Mouse (Mus musculus) neural tube, embryonic 10.5 days (tissue): ENCODE data around the gene Nfkbib.
A peak's percentile ranks its signal among the peaks of the same experiment; 100 is the strongest.

ENCODE experiments used
- DNase-seq: peaks from one replicate; pipeline ENCODE4 v3.0.0-alpha.2; 2017; ENCODE audit warnings: low spot score; ENCODE audit errors: extremely low spot score

Gene Nfkbib

DNA sequence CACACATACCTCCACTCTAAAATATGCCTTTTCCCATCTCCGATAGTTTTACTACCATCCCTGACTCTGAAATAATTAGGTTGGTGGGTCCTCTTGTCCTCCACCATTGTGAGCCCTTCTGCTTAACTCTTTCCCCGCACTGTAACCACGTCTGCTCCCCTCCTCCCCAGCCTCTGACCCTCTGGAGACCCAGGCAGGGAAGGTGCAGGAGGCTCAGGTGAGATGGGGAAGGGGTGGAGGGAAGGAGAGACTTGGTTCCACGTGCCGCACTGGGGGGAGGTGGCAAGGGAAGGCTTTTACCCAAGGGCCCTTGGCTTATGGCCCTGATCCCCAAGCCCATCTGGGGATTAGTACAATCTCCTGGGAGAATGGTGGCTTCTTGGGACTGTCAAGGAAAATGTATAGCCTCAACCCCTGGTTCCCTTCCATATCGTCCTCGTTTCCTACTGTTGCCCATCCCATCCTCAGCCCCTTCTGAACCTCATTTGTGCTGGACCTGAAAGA is at the start of gene Nfkbib:
Gene Nfkbib (minus strand): TSS at position 51 of the 504 bp plus-strand sequence.
- no peak for DNase-seq

DNA sequence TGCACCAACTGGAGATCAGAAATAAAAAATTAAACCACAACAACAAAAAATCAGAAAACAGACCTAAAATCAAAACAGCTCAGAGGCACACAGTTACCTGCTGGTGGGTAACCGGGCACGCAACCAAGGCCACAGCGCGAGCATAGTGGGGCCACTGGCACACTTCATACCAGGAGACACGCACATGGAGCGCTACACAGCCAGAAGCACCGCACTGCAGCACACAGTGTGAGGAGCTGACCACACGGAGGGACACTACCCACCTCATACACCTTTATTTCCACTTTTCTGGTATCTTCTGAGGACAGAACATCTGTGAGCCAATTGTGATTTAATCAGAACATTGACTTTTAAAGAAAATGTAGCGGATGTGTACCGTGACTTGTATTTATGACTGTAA is 49.6 kb upstream of the Nfkbib start:
- no peak for DNase-seq

- DNase-seq: no peak
These were observed 48.9 kb upstream of the Nfkbib start for GRCm38 (mm10) chr7:28816201-28816600.

DNA sequence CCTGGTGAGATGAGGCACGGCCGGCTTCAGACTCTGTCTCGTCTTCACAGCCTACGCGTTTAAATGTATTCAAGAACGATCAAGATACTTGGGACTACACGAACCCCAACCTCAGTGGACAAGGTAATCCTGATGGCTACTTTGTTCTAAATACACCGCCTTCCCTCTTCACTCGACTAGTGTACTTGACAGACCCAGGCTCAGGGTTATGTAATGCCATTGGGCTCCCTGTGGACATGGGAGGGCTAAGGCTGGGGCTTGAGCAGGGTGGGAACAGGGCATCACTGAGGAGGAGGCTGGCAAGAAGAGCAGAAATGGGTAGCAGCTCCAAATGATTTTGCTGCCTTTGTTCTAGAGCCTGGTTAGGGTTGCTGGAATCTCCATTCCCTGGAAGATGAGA is 47.9 kb upstream of the Nfkbib start:
- DNase-seq: no peak

DNA sequence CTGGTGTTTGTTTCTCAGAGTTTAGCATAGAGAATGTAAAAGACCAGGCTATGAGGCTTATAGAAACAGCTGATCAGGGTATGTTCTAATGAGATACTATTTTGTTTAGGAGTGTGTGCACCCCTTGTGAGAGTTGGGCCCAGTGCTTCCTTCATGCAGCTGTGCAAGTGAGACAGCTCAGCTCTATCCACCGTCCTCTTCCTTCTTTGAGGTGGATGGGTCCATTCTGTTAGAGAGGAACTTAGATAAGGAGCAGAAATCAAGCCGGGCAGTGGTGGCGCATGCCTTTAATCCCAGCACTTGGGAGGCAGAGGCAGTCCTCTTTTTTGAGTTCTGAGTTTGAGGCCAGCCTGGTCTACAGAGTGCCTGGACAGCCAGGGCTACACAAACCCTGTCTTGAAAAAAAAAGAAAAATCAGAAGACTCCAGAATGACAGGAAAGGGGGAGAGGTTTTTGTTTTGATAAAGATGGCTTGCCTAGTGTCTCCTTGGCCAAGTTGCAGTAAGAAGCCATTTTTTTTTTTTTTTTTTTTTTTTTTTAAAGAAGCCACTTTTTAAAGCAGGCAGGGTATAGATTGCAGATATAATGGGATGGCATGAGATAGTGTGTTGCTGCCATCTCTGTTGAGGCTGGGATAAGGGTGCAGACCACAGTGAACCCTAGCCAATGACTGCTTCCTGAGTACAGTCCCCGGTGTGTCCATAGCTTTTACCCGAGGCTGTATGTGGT is 47.2 kb upstream of the Nfkbib start:
- DNase-seq: no peak

DNA sequence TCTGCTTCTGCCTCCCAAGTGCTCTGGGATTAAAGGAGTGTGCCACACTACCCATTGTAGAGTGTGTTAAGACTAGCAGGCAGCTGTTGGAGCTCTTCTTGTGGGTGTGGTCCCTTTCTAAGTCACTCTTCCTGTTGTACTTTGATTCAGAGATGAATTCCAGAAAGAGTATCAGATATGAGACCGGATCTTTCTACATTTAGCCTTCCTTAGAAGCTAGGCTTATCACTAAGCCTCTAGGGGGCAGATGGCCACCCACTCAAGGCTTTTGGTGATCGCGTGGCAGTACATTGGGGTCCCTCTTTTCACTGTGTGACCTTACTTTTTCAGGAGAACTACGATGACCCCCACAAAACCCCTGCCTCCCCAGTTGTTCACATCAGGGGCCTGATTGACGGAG is 45.6 kb upstream of the Nfkbib start:
- DNase-seq: no peak

DNA sequence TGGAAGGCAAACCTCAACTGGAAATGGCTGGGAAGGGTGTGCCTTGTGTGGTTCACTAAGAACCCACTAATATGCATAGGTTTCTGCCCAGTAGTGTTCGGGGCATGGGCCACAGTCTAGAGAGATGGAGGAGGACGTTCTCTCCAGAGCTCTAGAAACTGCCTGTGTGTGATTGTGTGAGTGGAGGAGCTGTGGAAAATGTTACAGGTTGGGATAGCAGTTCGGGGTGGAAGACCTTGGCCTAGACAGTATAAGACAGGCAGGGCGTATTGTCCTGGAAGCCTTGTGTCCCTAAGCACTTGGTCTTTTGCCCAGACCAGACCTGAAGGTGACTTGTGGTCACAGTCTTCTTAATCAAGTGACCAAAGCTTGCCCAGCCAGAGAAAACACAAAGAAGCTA is 45.1 kb upstream of the Nfkbib start:
- no peak for DNase-seq

- no peak for DNase-seq
These were observed 44.4 kb upstream of the Nfkbib start for GRCm38 (mm10) chr7:28811640-28812275.

- DNase-seq: peak; percentile 93
These were observed 43.9 kb upstream of the Nfkbib start for GRCm38 (mm10) chr7:28811228-28811627.

- DNase-seq: peak; percentile 96
These were observed 43.1 kb upstream of the Nfkbib start for GRCm38 (mm10) chr7:28810107-28811066.

- peak; percentile 82 for DNase-seq
These were observed 42.2 kb upstream of the Nfkbib start for GRCm38 (mm10) chr7:28809401-28810089.

- DNase-seq: peak; percentile 97
These were observed 41.7 kb upstream of the Nfkbib start for GRCm38 (mm10) chr7:28808957-28809393.

- DNase-seq: no peak
These were observed 41.1 kb upstream of the Nfkbib start, which contains the start of gene Hnrnpl for GRCm38 (mm10) chr7:28808221-28808941. Gene Hnrnpl, plus strand, starts transcription at chr7:28808541.

DNA sequence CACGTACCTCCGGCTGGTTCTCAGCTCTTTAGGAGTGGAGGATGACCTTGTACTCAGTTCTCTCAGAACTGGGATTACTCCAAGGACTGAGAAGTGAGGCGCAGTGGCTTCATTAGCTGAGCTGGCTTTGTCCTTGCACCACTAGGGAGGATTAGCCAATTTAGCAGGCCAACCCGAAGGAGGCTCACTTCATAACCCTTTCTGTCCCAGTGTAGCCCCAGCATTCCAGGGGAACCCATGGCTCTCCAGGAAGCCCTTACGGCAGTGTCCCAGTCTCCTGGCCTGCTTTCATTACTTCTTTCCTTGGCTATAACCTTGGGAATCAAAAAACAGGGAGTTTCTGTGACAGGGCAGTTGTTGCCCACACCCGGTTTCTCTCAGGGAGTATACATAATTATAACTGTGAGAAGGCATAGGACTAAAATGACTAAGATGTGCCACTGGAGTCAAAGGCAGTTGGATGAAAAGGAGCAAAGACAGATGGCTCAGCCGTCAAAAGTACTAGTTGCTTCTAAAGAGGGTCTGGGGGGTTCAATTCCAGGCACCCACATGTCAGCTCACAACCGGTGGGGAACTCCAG is 40.4 kb upstream of the Nfkbib start:
- no peak for DNase-seq

DNA sequence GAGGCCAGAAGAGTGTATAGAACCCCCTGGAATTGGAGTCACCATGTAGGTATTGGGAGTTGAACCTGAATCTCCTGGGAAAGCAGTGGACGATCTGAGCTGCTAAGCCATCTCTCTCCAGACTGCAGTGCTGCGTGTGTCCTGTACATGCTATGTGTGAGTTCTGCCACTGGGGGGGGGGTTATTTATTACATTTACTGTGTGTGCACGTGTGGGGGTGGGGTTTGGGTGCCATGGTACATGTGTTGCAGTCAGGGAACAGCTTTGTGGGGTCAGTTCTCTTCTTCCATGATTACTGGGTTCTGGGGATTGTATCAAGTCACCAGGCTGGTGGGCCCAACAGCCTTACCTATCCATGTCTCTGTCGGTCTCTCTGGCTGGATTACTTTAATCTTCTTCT is 39.6 kb upstream of the Nfkbib start:
- DNase-seq: no peak

GRCm38 (mm10) chr7:28803756-28804155 is 36.4 kb upstream of the Nfkbib start:
- no peak for DNase-seq

DNA sequence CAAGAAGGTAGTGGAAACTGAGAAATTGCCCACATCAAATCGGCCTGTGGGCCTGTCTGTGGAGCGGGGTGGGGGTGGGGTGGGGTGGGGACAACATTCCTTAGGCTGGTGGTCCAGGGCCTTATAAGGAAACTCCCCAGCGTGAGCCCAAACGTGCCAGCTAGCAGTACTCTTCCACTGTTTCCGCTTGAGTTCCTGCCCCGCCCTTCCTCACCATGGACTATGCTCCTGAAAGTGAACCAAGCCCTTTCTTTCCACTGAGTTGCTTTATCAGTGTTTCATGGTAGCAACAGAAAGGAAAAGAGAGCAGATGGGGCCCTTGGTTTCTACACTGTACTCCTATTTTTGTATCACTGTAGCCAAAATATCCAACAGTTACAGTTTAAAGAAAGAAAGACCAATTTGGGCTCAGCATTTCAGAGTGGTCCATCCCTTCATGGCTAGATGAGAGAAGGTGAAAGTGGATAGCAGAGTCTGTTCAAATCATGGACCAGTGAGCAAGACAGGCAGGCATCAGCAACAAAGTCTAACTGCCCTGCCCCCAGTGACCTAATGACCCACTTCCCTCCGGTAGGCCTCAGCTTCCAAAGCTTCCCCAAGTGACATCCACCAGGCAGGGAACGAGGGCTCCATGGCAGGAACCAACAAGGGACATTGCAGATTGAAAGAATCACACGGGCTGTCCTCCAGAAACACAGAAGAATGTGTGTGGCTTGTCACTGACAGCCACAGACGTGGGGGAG is 35.7 kb upstream of the Nfkbib start:
- DNase-seq: no peak

- no peak for DNase-seq
These were observed 34.8 kb upstream of the Nfkbib start for GRCm38 (mm10) chr7:28801901-28802670.
